ENCODE assay signal across 11 mouse cellular contexts in genomic region chr14:55793461-55793860, GRCm38 (mm10). TPM values are rescaled to one million over a fixed set of nuclear protein-coding genes. Genes with fewer than 3 reads are reported as not detected.
"Had no signal": no experiment of that assay in that cellular context is flagged by ENCODE, and none has a peak within 500 bp of the region (broad histone marks: within the 10 kb centered on the region; RNA-seq: fewer than 3 reads in every experiment).

No protein-coding gene starts in this region.

- DNase-seq: kidney, adult 8-10 months; layer of hippocampus, adult 9-11 months; liver; liver, embryonic 13.5 days; liver, postnatal 0 days; right cerebral cortex, postnatal 14 days; thymus, postnatal 36 days had no signal

- H3K4me3 ChIP-seq: limb, embryonic 12.5 days; liver, embryonic 13.5 days; megakaryocyte, embryonic 14.5 days; midbrain, embryonic 13.5 days had no signal

- ATAC-seq: liver, postnatal 0 days; midbrain, embryonic 13.5 days had no signal

- H3K36me3 ChIP-seq: limb, embryonic 12.5 days; liver, embryonic 13.5 days; midbrain, embryonic 13.5 days had no signal

- H3K27ac ChIP-seq: limb, embryonic 12.5 days; liver, embryonic 13.5 days; macrophage; midbrain, embryonic 13.5 days had no signal

- H3K27me3 ChIP-seq: liver, embryonic 13.5 days; megakaryocyte, embryonic 14.5 days had no signal

- H3K4me2 ChIP-seq: limb, embryonic 12.5 days; liver, embryonic 13.5 days; midbrain, embryonic 13.5 days had no signal

- H3K9me3 ChIP-seq: limb, embryonic 12.5 days; liver, embryonic 13.5 days; megakaryocyte, embryonic 14.5 days; midbrain, embryonic 13.5 days had no signal

- H3K9ac ChIP-seq: limb, embryonic 12.5 days; liver, embryonic 13.5 days; liver, postnatal 0 days; midbrain, embryonic 13.5 days had no signal

RNA-seq across cellular contexts. Expression of gene Nfatc4, which starts 29.5 kb away (rescaled TPM):
- polyA plus RNA-seq: macrophage had no signal

RNA-seq across cellular contexts. Expression of gene Ltb4r2, which starts 32.2 kb away (rescaled TPM):
- polyA plus RNA-seq: macrophage had no signal
